Mouse (Mus musculus): ENCODE data around the gene Rbms3. TPM values are rescaled to one million over a fixed set of nuclear protein-coding genes. Genes with fewer than 3 reads are reported as not detected.

The Rbms3 gene
- polyA plus RNA-seq, 1 experiment from 2014 or later = 13.1 TPM

- Histone ChIP-seq H3K9me3 (ENCODE audit: control insufficient read depth) (no peaks in the 10 kb centered on the region), H3K4me1 (replicated peaks; ENCODE audit: control insufficient read depth, insufficient read depth, low read length) (no peaks in the 10 kb centered on the region), H3K4me2 (replicated peaks; ENCODE audit: low read depth) (no peak overlapping the region), H3K9ac (ENCODE audit: low read depth, low read length) (no peak overlapping the region), H3K27me3 (replicated peaks; ENCODE audit: control insufficient read depth, insufficient read depth, low read length) (no peaks in the 10 kb centered on the region), H3K36me3 (ENCODE audit: control insufficient read depth, insufficient read depth) (no peaks in the 10 kb centered on the region), H3K27ac (ENCODE audit: low read depth, low read length) (no peak overlapping the region), H3K4me3 (ENCODE audit: low read depth, low read length) (no peak overlapping the region)
- peak; percentile 68 for TF ChIP-seq CTCF (IDR thresholded peaks at IDR 0.05; ENCODE audit: low read depth)
- ATAC-seq = no peak
- 51% methylated on average over 7 of the region's 7 CpGs for WGBS
Observed at GRCm38 (mm10) chr9:117583638-117584037, 46.1 kb downstream of the Rbms3 start.

- Histone ChIP-seq H3K9me3 (ENCODE audit: control insufficient read depth) (no peaks in the 10 kb centered on the region), H3K4me1 (replicated peaks; ENCODE audit: control insufficient read depth, insufficient read depth, low read length) (no peaks in the 10 kb centered on the region), H3K9ac (ENCODE audit: low read depth, low read length) (no peak overlapping the region), H3K4me2 (replicated peaks; ENCODE audit: low read depth) (no peak overlapping the region), H3K36me3 (ENCODE audit: control insufficient read depth, insufficient read depth) (no peaks in the 10 kb centered on the region), H3K27ac (ENCODE audit: low read depth, low read length) (no peak overlapping the region), H3K27me3 (replicated peaks; ENCODE audit: control insufficient read depth, insufficient read depth, low read length) (no peaks in the 10 kb centered on the region), H3K4me3 (ENCODE audit: low read depth, low read length) (no peak overlapping the region)
- no peak for TF ChIP-seq CTCF (IDR thresholded peaks at IDR 0.05; ENCODE audit: low read depth)
- WGBS = 88% methylated on average over 6 of the region's 6 CpGs
- ATAC-seq = no peak
Observed at GRCm38 (mm10) chr9:117582591-117582990, 47.1 kb downstream of the Rbms3 start.

DNA sequence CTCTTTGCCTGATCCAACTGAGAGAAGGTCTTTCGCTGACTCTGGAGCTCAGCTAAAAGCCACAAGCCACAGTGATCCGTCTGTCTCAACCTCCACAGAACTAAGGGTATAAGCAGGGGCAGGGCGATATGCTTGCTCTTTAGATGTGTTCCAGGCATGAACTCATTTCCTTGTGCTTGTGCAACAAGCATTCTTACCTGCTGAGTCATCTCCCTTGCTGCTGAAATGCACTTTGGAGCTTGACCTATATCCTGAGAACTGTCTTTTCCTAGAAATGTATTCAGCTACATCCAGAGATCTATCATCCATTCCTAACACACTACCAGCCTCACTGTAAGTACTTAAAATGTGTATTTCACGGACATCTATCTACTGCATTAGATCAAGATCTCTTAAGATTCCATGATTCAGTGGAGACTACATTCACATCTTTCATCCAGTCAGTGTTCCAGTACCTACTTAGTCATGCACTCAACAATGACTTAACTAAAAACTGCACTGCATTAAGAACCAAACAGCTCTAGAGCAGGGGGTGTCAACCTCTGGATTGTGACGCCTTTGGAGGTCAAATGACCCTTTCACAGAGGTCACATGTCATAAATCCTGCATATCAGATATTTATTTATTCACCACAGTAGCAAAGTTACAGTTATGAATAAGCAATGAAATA lies 58.4 kb downstream of the Rbms3 start:
- 39% methylated on average over 5 of the region's 5 CpGs for WGBS
- no peaks in the 10 kb centered on the region for H3K9me3 ChIP-seq (ENCODE audit: control insufficient read depth)
- H3K27me3 ChIP-seq (replicated peaks; ENCODE audit: control insufficient read depth, insufficient read depth, low read length) = no peaks in the 10 kb centered on the region
- no peak overlapping the region for H3K27ac ChIP-seq (ENCODE audit: low read depth, low read length)
- H3K4me1 ChIP-seq (replicated peaks; ENCODE audit: control insufficient read depth, insufficient read depth, low read length) = 0 out of 2 replicates have a peak, but pooled peaks cover 4% of the 10 kb centered on the region
- no peaks in the 10 kb centered on the region for H3K36me3 ChIP-seq (ENCODE audit: control insufficient read depth, insufficient read depth)
- H3K4me3 ChIP-seq (ENCODE audit: low read depth, low read length) = no peak overlapping the region
- TF ChIP-seq CTCF (IDR thresholded peaks at IDR 0.05; ENCODE audit: low read depth) = no peak
- ATAC-seq = peak; percentile 90
- H3K4me2 ChIP-seq (replicated peaks; ENCODE audit: low read depth) = no peak overlapping the region
- H3K9ac ChIP-seq (ENCODE audit: low read depth, low read length) = no peak overlapping the region

GRCm38 (mm10) chr9:117570240-117570821 lies 59.4 kb downstream of the Rbms3 start:
- H3K4me3 ChIP-seq (ENCODE audit: low read depth, low read length) = no peak overlapping the region
- H3K9me3 ChIP-seq (ENCODE audit: control insufficient read depth) = no peaks in the 10 kb centered on the region
- ATAC-seq = no peak
- 0 out of 2 replicates have a peak, but pooled peaks cover 4% of the 10 kb centered on the region for H3K4me1 ChIP-seq (replicated peaks; ENCODE audit: control insufficient read depth, insufficient read depth, low read length)
- no peaks in the 10 kb centered on the region for H3K27me3 ChIP-seq (replicated peaks; ENCODE audit: control insufficient read depth, insufficient read depth, low read length)
- H3K4me2 ChIP-seq (replicated peaks; ENCODE audit: low read depth) = no peak overlapping the region
- H3K9ac ChIP-seq (ENCODE audit: low read depth, low read length) = no peak overlapping the region
- TF ChIP-seq CTCF (IDR thresholded peaks at IDR 0.05; ENCODE audit: low read depth) = no peak
- H3K36me3 ChIP-seq (ENCODE audit: control insufficient read depth, insufficient read depth) = no peaks in the 10 kb centered on the region
- WGBS = 73% methylated on average over 7 of the region's 7 CpGs
- H3K27ac ChIP-seq (ENCODE audit: low read depth, low read length) = no peak overlapping the region

DNA sequence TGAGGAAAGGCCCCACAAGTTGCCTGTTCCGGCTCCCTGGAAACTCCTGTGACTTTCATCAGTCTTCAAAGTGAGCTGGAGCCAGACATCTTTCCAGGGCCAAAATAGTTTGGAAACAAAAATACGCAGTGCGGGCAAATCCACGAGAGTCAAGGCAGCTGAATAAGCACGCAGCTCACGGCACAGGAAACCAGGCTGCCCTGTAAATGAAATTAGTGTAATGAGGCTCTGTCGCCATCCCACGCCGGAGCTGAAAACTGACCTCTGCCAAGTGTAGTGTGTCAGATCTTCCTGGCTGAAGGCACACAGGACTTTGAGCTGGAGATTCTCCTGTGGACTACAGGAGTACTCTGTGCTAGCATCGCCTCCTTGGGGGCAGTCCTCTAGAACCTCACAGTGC lies 63.4 kb downstream of the Rbms3 start:
- WGBS = 75% methylated on average over 10 of the region's 10 CpGs
- no peak overlapping the region for H3K9ac ChIP-seq (ENCODE audit: low read depth, low read length)
- H3K4me3 ChIP-seq (ENCODE audit: low read depth, low read length) = no peak overlapping the region
- no peaks in the 10 kb centered on the region for H3K36me3 ChIP-seq (ENCODE audit: control insufficient read depth, insufficient read depth)
- TF ChIP-seq CTCF (IDR thresholded peaks at IDR 0.05; ENCODE audit: low read depth) = 0 out of 2 replicates have a peak, but pooled peaks have one; percentile 26
- H3K9me3 ChIP-seq (ENCODE audit: control insufficient read depth) = no peaks in the 10 kb centered on the region
- no peak overlapping the region for H3K4me2 ChIP-seq (replicated peaks; ENCODE audit: low read depth)
- no peaks in the 10 kb centered on the region for H3K4me1 ChIP-seq (replicated peaks; ENCODE audit: control insufficient read depth, insufficient read depth, low read length)
- no peak for ATAC-seq
- no peak overlapping the region for H3K27ac ChIP-seq (ENCODE audit: low read depth, low read length)
- no peaks in the 10 kb centered on the region for H3K27me3 ChIP-seq (replicated peaks; ENCODE audit: control insufficient read depth, insufficient read depth, low read length)

GRCm38 (mm10) chr9:117558562-117558961 lies 71.2 kb downstream of the Rbms3 start:
- H3K4me3 ChIP-seq (ENCODE audit: low read depth, low read length) = no peak overlapping the region
- no peak for ATAC-seq
- no peak overlapping the region for H3K27ac ChIP-seq (ENCODE audit: low read depth, low read length)
- no peaks in the 10 kb centered on the region for H3K9me3 ChIP-seq (ENCODE audit: control insufficient read depth)
- H3K9ac ChIP-seq (ENCODE audit: low read depth, low read length) = no peak overlapping the region
- no peak for TF ChIP-seq CTCF (IDR thresholded peaks at IDR 0.05; ENCODE audit: low read depth)
- H3K4me1 ChIP-seq (replicated peaks; ENCODE audit: control insufficient read depth, insufficient read depth, low read length) = no peaks in the 10 kb centered on the region
- H3K36me3 ChIP-seq (ENCODE audit: control insufficient read depth, insufficient read depth) = no peaks in the 10 kb centered on the region
- no peaks in the 10 kb centered on the region for H3K27me3 ChIP-seq (replicated peaks; ENCODE audit: control insufficient read depth, insufficient read depth, low read length)
- WGBS = 93% methylated on average over 5 of the region's 5 CpGs
- H3K4me2 ChIP-seq (replicated peaks; ENCODE audit: low read depth) = no peak overlapping the region
